Mouse (Mus musculus): ENCODE measurements around the gene Gm13030.

DNA sequence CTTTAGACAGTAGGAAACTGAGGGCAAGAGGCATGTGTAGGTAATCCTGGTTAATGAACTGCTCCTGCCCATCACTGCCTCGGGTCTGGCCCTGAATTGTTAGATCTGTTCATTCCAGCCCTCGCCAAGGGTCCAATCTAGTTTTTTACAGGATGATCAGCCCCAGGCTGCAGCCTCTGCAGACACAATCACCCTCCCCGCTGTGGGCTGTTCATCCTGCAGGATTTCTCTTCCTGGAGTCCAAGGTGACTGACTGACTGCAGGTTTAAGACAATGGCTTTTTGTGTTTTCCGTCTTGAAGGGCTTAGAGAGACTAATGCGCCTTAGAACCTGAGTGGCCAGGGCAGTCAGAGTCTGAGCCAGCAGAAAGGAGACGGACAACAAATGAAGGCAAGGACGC is 15.4 kb upstream of the Gm13030 start:
- TF ChIP-seq KAT2A (conservative IDR thresholded peaks at IDR 0.05; ENCODE audit: low read depth, low read length) (no peak), E2F4 (IDR thresholded peaks at IDR 0.05; ENCODE audit: borderline replicate concordance, low read depth, low read length) (no peak), CTCF (IDR thresholded peaks at IDR 0.05 in 2 of 3, conservative IDR thresholded peaks at IDR 0.05 in 1 of 3; ENCODE audit: control insufficient read depth in 1 of 3, insufficient read depth in 1 of 3, low read depth in 2 of 3, low read length in 3 of 3, poor library complexity in 1 of 3, severe bottlenecking in 1 of 3) (no peak), EP300 (IDR thresholded peaks at IDR 0.05; ENCODE audit: low read depth in 1 of 2, low read length in 2 of 2) (no peak), POLR2A (IDR thresholded peaks at IDR 0.05; ENCODE audit: control insufficient read depth in 1 of 2, insufficient read depth in 1 of 2, low read depth in 1 of 2, low read length in 2 of 2, poor library complexity in 1 of 2) (no peak), ETS1 (IDR thresholded peaks at IDR 0.05; ENCODE audit: low read depth, low read length) (no peak), USF1 (IDR thresholded peaks at IDR 0.05; ENCODE audit: low read depth, low read length) (no peak), ELF1 (IDR thresholded peaks at IDR 0.05; ENCODE audit: low read depth, low read length) (no peak), SMC3 (IDR thresholded peaks at IDR 0.05; ENCODE audit: low read depth, low read length) (no peak), ZNF384 (IDR thresholded peaks at IDR 0.05; ENCODE audit: low read depth, low read length) (no peak), CHD1 (IDR thresholded peaks at IDR 0.05; ENCODE audit: low read depth, low read length) (no peak), GATA1 (IDR thresholded peaks at IDR 0.05; ENCODE audit: low read depth, low read length) (no peak), POLR2AphosphoS5 (IDR thresholded peaks at IDR 0.05; ENCODE audit: borderline replicate concordance, low read depth, low read length) (no peak), MEF2A (IDR thresholded peaks at IDR 0.05; ENCODE audit: extremely low read depth, insufficient replicate concordance, low read depth, low read length, poor library complexity, severe bottlenecking) (no peak)
